In the genomic region with DNA sequence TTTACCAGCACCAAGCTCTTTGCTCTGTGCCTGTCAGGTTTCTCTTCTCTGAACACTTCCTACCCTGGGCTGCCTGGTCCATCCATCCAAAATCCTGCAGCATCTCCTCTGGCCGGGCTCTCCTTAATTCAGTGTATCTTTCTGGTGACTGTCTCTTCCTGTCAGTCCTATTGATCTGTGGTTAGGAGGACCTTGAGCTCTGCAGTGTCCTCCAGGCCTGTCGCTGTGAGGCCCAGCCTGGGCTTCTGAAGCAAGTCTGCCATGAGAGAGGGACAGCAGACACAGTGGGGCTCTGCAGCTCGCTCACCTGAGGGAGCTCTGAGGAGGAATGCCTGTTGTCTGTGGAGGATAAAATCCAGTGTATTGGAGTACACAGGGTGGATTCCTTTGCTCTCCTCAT, we compare ENCODE assay signal across 10 mouse cellular contexts. TPM values are rescaled to one million over a fixed set of nuclear protein-coding genes. Genes with fewer than 3 reads are reported as not detected.
DNase-seq lines count a peak whose midpoint lies in the region; ATAC-seq and TF ChIP-seq lines count a peak whose summit lies in the region.
"Had no signal": no experiment of that assay in that cellular context is flagged by ENCODE, and none has a peak within 500 bp of the region (broad histone marks: within the 10 kb centered on the region; RNA-seq: fewer than 3 reads in every experiment).

No protein-coding gene starts in this region.

- TF ChIP-seq EP300 in stomach, postnatal 0 days (optimal IDR thresholded peaks at IDR 0.05): no peak

- H3K9me3 ChIP-seq in hindbrain, embryonic 13.5 days: no peaks in the 10 kb centered on the region
- no peaks in the 10 kb centered on the region for H3K9me3 ChIP-seq in hindbrain, embryonic 14.5 days (ENCODE audit: control insufficient read depth, low read length)
- no peaks in the 10 kb centered on the region for H3K9me3 ChIP-seq in stomach, embryonic 15.5 days
- no peaks in the 10 kb centered on the region for H3K9me3 ChIP-seq in stomach, postnatal 0 days (ENCODE audit: control insufficient read depth, low read length)
- H3K9me3 ChIP-seq in liver, embryonic 11.5 days (ENCODE audit: control insufficient read depth, low read length): no peaks in the 10 kb centered on the region

- ATAC-seq in hindbrain, embryonic 13.5 days (ENCODE audit: low FRiP score): no peak
- no peak for ATAC-seq in hindbrain, embryonic 14.5 days (ENCODE audit: low FRiP score)
- ATAC-seq in stomach, embryonic 15.5 days (ENCODE audit: insufficient read depth, low FRiP score, low read depth): no peak
- no peak for ATAC-seq in stomach, postnatal 0 days (ENCODE audit: low FRiP score, low TSS enrichment)
- ATAC-seq in liver, embryonic 11.5 days (replicated peaks; ENCODE audit: low FRiP score): no peak

- H3K27ac ChIP-seq in hindbrain, embryonic 13.5 days: no peak overlapping the region
- H3K27ac ChIP-seq in hindbrain, embryonic 14.5 days: no peak overlapping the region
- no peak overlapping the region for H3K27ac ChIP-seq in stomach, embryonic 15.5 days
- no peak overlapping the region for H3K27ac ChIP-seq in stomach, postnatal 0 days (replicated peaks)
- H3K27ac ChIP-seq in liver, embryonic 11.5 days (ENCODE audit: low read depth, low read length): no peak overlapping the region

- intact Hi-C loops in left cerebral cortex, postnatal 14 days (cut with DNase I): loop anchor here (10.0 kb wide), 1 partner anchor 323 kb away; no protein-coding TSS in a partner anchor

- 0 out of 2 replicates have a peak overlapping the region, but pooled peaks have one; percentile 91 for H3K4me2 ChIP-seq in hindbrain, embryonic 13.5 days
- no peak overlapping the region for H3K4me2 ChIP-seq in hindbrain, embryonic 14.5 days (replicated peaks)
- peak overlapping the region; percentile 73; the same call in 1 of the 2 replicates for H3K4me2 ChIP-seq in stomach, embryonic 15.5 days
- H3K4me2 ChIP-seq in stomach, postnatal 0 days (replicated peaks; ENCODE audit: low read depth): no peak overlapping the region
- H3K4me2 ChIP-seq in liver, embryonic 11.5 days: peak overlapping the region; percentile 92

- no peak for TF ChIP-seq CTCF in stomach, postnatal 0 days (IDR thresholded peaks at IDR 0.05; ENCODE audit: low read depth)

- peaks cover 26% of the 10 kb centered on the region for H3K4me1 ChIP-seq in hindbrain, embryonic 13.5 days (replicated peaks)
- H3K4me1 ChIP-seq in hindbrain, embryonic 14.5 days (replicated peaks; ENCODE audit: control insufficient read depth, insufficient read depth, low read length): peaks cover 10% of the 10 kb centered on the region
- peaks cover 12% of the 10 kb centered on the region; the same call in 1 of the 2 replicates for H3K4me1 ChIP-seq in stomach, embryonic 15.5 days
- no peaks in the 10 kb centered on the region; the same call in 1 of the 2 replicates for H3K4me1 ChIP-seq in stomach, postnatal 0 days (replicated peaks; ENCODE audit: control insufficient read depth, insufficient read depth)
- peaks cover 17% of the 10 kb centered on the region for H3K4me1 ChIP-seq in liver, embryonic 11.5 days (replicated peaks; ENCODE audit: control insufficient read depth, insufficient read depth, low read length)

- no peak for DNase-seq in hindbrain, embryonic 14.5 days (ENCODE audit: low spot score)
- no peak for DNase-seq in stomach, postnatal 0 days (ENCODE audit: low spot score)
- no peak for DNase-seq in liver, embryonic 11.5 days (ENCODE audit: low spot score)
- DNase-seq in layer of hippocampus, postnatal 36 days: no peak
- DNase-seq in left cerebral cortex, postnatal 14 days (ENCODE audit: low spot score in 2 of 2): no peak
- DNase-seq: adrenal gland, postnatal 36 days; heart, adult 11 months; thymus, postnatal 4 days had no signal

- WGBS in hindbrain, embryonic 13.5 days: 94% methylated on average over 3 of the region's 3 CpGs
- 93% methylated on average over 3 of the region's 3 CpGs for WGBS in hindbrain, embryonic 14.5 days
- 89% methylated on average over 3 of the region's 3 CpGs for WGBS in stomach, embryonic 15.5 days
- 91% methylated on average over 3 of the region's 3 CpGs for WGBS in stomach, postnatal 0 days
- 77% methylated on average over 3 of the region's 3 CpGs for WGBS in liver, embryonic 11.5 days

- H3K27me3 ChIP-seq in hindbrain, embryonic 13.5 days: 0 out of 2 replicates have a peak, but pooled peaks cover 3% of the 10 kb centered on the region
- no peaks in the 10 kb centered on the region for H3K27me3 ChIP-seq in hindbrain, embryonic 14.5 days (ENCODE audit: control insufficient read depth, insufficient read depth, low read length)
- H3K27me3 ChIP-seq in stomach, embryonic 15.5 days (replicated peaks): no peaks in the 10 kb centered on the region
- H3K27me3 ChIP-seq in stomach, postnatal 0 days (ENCODE audit: control insufficient read depth, insufficient read depth, low read length): no peaks in the 10 kb centered on the region
- no peaks in the 10 kb centered on the region for H3K27me3 ChIP-seq in liver, embryonic 11.5 days (replicated peaks; ENCODE audit: control insufficient read depth, insufficient read depth, low read length)

- H3K4me3 ChIP-seq in hindbrain, embryonic 13.5 days: no peak overlapping the region
- H3K4me3 ChIP-seq in hindbrain, embryonic 14.5 days (replicated peaks; ENCODE audit: low read length): no peak overlapping the region
- no peak overlapping the region for H3K4me3 ChIP-seq in stomach, embryonic 15.5 days (replicated peaks)
- no peak overlapping the region for H3K4me3 ChIP-seq in stomach, postnatal 0 days (ENCODE audit: low read depth, low read length)
- peak overlapping the region; percentile 7; the same call in 1 of the 2 replicates for H3K4me3 ChIP-seq in liver, embryonic 11.5 days (ENCODE audit: low read depth, low read length)

- H3K9ac ChIP-seq in hindbrain, embryonic 13.5 days: peak overlapping the region; percentile 78; the same call in 1 of the 2 replicates
- H3K9ac ChIP-seq in hindbrain, embryonic 14.5 days: no peak overlapping the region
- H3K9ac ChIP-seq in stomach, embryonic 15.5 days: no peak overlapping the region
- H3K9ac ChIP-seq in stomach, postnatal 0 days (ENCODE audit: low read length): no peak overlapping the region
- H3K9ac ChIP-seq in liver, embryonic 11.5 days (ENCODE audit: low read depth, low read length): no peak overlapping the region

- H3K36me3 ChIP-seq in hindbrain, embryonic 13.5 days: peaks cover 10% of the 10 kb centered on the region
- peaks cover 7% of the 10 kb centered on the region for H3K36me3 ChIP-seq in hindbrain, embryonic 14.5 days (replicated peaks; ENCODE audit: control insufficient read depth, insufficient read depth)
- H3K36me3 ChIP-seq in stomach, embryonic 15.5 days: peaks cover 12% of the 10 kb centered on the region
- H3K36me3 ChIP-seq in stomach, postnatal 0 days (ENCODE audit: control insufficient read depth, insufficient read depth, low read length): peaks cover 3% of the 10 kb centered on the region; the same call in 1 of the 2 replicates
- H3K36me3 ChIP-seq in liver, embryonic 11.5 days (ENCODE audit: control insufficient read depth, insufficient read depth, low read length): peaks cover 12% of the 10 kb centered on the region

RNA-seq across cellular contexts. Expression of a gene that starts 1.9 kb away (rescaled TPM):
- 47.0 and 50.3 TPM in 2 replicates for polyA plus RNA-seq in hindbrain, embryonic 13.5 days (2015; fragmentation: Nextera tagmentation; extraction: Ambion mirVana)
- 42.0 and 44.1 TPM in 2 replicates for polyA plus RNA-seq in hindbrain, embryonic 14.5 days (2014; fragmentation: Nextera tagmentation; extraction: Ambion mirVana)
- polyA plus RNA-seq in stomach, embryonic 15.5 days (2015; fragmentation: Nextera tagmentation; extraction: Ambion mirVana): 37.9 and 39.8 TPM in 2 replicates
- polyA plus RNA-seq in stomach, postnatal 0 days (2015; fragmentation: Nextera tagmentation; extraction: Ambion mirVana): 25.8 and 27.0 TPM in 2 replicates
- polyA plus RNA-seq in liver, embryonic 11.5 days (2014; fragmentation: Nextera tagmentation; extraction: Ambion mirVana): 50.8 and 55.3 TPM in 2 replicates
- total RNA-seq in layer of hippocampus, postnatal 36 days (2021): 10 to 100 TPM; 20.2 to 23.1 TPM
- total RNA-seq in left cerebral cortex, postnatal 14 days (2021): 10 to 100 TPM; 22.3 to 24.0 TPM

RNA-seq across cellular contexts. Expression of a gene that starts 15.7 kb away (rescaled TPM):
- polyA plus RNA-seq in hindbrain, embryonic 13.5 days (2015; fragmentation: Nextera tagmentation; extraction: Ambion mirVana): 0.40 and 0.42 TPM in 2 replicates
- polyA plus RNA-seq in hindbrain, embryonic 14.5 days (2014; fragmentation: Nextera tagmentation; extraction: Ambion mirVana): 0.55 and 1.2 TPM in 2 replicates
- polyA plus RNA-seq in stomach, embryonic 15.5 days (2015; fragmentation: Nextera tagmentation; extraction: Ambion mirVana): 16.8 and 21.9 TPM in 2 replicates
- 10.6 and 10.9 TPM in 2 replicates for polyA plus RNA-seq in stomach, postnatal 0 days (2015; fragmentation: Nextera tagmentation; extraction: Ambion mirVana)
- polyA plus RNA-seq in liver, embryonic 11.5 days (2014; fragmentation: Nextera tagmentation; extraction: Ambion mirVana): 3.7 and 5.8 TPM in 2 replicates
- 1 to 10 TPM in 1 of 2 experiments, under 1 TPM in 1; 0.60 to 1.1 TPM for total RNA-seq in layer of hippocampus, postnatal 36 days (2021)
- total RNA-seq in left cerebral cortex, postnatal 14 days (2021): 1 to 10 TPM in 1 of 2 experiments, under 1 TPM in 1; 0.90 to 1.0 TPM

RNA-seq across cellular contexts. Expression of a gene that starts 50.5 kb away (rescaled TPM):
- polyA plus RNA-seq in hindbrain, embryonic 13.5 days (2015; fragmentation: Nextera tagmentation; extraction: Ambion mirVana): 15.5 and 18.5 TPM in 2 replicates
- polyA plus RNA-seq in hindbrain, embryonic 14.5 days (2014; fragmentation: Nextera tagmentation; extraction: Ambion mirVana): 12.7 and 13.5 TPM in 2 replicates
- 15.6 and 18.0 TPM in 2 replicates for polyA plus RNA-seq in stomach, embryonic 15.5 days (2015; fragmentation: Nextera tagmentation; extraction: Ambion mirVana)
- polyA plus RNA-seq in stomach, postnatal 0 days (2015; fragmentation: Nextera tagmentation; extraction: Ambion mirVana): 8.2 and 8.3 TPM in 2 replicates
- polyA plus RNA-seq in liver, embryonic 11.5 days (2014; fragmentation: Nextera tagmentation; extraction: Ambion mirVana): 19.7 and 22.4 TPM in 2 replicates
- total RNA-seq in layer of hippocampus, postnatal 36 days (2021): 1 to 10 TPM; 7.0 to 7.6 TPM
- total RNA-seq in left cerebral cortex, postnatal 14 days (2021): 1 to 10 TPM; 4.8 to 5.7 TPM

Comparison
In these comparisons a context has a peak if more than half of its experiments do, and no peak if none do; other contexts are left out.
1. H3K4me2 ChIP-seq: peak in hindbrain, embryonic 13.5 days (single experiment), stomach, embryonic 15.5 days (single experiment) and liver, embryonic 11.5 days (single experiment); none in hindbrain, embryonic 14.5 days (single experiment) and stomach, postnatal 0 days (single experiment).